Mouse (Mus musculus) kidney, adult 9 months (tissue): ENCODE measurements around the gene Tgfbi.

Experiments
- DNase-seq: peaks from one replicate; pipeline ENCODE4 v3.0.0; 2022

The Tgfbi gene

GRCm38 (mm10) chr13:56644031-56644430 lies 34.7 kb downstream of the Tgfbi start:
- DNase-seq: no peak

GRCm38 (mm10) chr13:56645744-56646143 lies 36.4 kb downstream of the Tgfbi start:
- DNase-seq: peak; percentile 49

- peak; percentile 79 for DNase-seq
Observed at GRCm38 (mm10) chr13:56647597-56648405, 38.5 kb downstream of the Tgfbi start.

- no peak for DNase-seq
Observed at GRCm38 (mm10) chr13:56650020-56650419, 40.7 kb downstream of the Tgfbi start.

GRCm38 (mm10) chr13:56652381-56652780 lies 43.1 kb downstream of the Tgfbi start:
- DNase-seq: peak; percentile 29

GRCm38 (mm10) chr13:56654176-56654575 lies 44.9 kb downstream of the Tgfbi start:
- no peak for DNase-seq

GRCm38 (mm10) chr13:56657946-56658512 lies 48.7 kb downstream of the Tgfbi start:
- DNase-seq: peak; percentile 82

- no peak for DNase-seq
Observed at GRCm38 (mm10) chr13:56658931-56659330, 49.6 kb downstream of the Tgfbi start.

- DNase-seq: no peak
Observed at GRCm38 (mm10) chr13:56661914-56662621, 52.7 kb downstream of the Tgfbi start.

GRCm38 (mm10) chr13:56664256-56665170 lies 55.2 kb downstream of the Tgfbi start:
- no peak for DNase-seq

GRCm38 (mm10) chr13:56671206-56671605 lies 61.9 kb downstream of the Tgfbi start:
- no peak for DNase-seq

- DNase-seq: no peak
Observed at GRCm38 (mm10) chr13:56677731-56678130, 68.4 kb downstream of the Tgfbi start.

GRCm38 (mm10) chr13:56678188-56678787 lies 69.0 kb downstream of the Tgfbi start:
- DNase-seq: peak; percentile 70

GRCm38 (mm10) chr13:56678826-56679504 lies 69.6 kb downstream of the Tgfbi start:
- DNase-seq: no peak

- no peak for DNase-seq
Observed at GRCm38 (mm10) chr13:56681924-56682323, 72.6 kb downstream of the Tgfbi start.

GRCm38 (mm10) chr13:56682326-56682725 lies 73.0 kb downstream of the Tgfbi start:
- no peak for DNase-seq

GRCm38 (mm10) chr13:56683306-56683705 lies 74.0 kb downstream of the Tgfbi start:
- no peak for DNase-seq
